Comparison of ENCODE assay signal across 9 mouse cellular contexts in the genomic region with DNA sequence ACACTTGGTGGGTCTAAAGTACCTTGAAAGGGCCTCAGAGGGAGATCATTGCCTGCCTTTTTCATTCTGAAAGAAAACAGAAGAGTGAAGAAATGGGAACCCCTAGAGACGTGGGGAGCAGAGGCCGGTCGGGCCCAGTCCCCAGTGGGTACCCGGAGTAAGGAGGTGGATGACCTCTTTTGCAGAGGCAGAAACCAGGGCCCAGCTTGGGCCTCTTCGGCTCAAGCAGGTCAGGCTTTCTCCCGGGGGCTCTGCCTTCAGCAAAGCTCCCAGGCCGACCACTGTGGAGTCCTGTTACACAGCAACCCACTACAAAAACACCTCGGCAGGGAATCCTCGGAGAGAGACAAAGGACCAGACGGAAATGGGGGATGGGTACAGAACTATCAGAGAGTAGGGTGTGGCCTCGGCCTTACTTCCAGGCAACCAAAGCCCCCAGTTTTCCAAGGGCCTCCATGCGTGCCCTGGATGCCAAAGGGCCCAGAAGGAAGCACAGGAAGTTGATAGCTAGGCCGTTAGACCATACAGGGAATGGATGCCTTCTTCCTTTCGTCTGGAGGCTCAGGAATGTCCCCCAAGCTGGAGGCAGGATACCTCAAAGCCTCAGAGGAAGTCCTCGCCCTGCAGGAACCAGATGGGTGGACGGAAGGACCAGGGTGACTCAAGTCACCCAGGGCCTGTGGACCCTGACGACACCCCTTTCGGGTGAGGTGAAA. TPM values are rescaled to one million over a fixed set of nuclear protein-coding genes. Genes with fewer than 3 reads are reported as not detected.
DNase-seq lines count a peak whose midpoint lies in the region; ATAC-seq and TF ChIP-seq lines count a peak whose summit lies in the region.
"Had no signal": no experiment of that assay in that cellular context is flagged by ENCODE, and none has a peak within 500 bp of the region (broad histone marks: within the 10 kb centered on the region; RNA-seq: fewer than 3 reads in every experiment).

No protein-coding gene starts in this region.

- no peaks in the 10 kb centered on the region for H3K9me3 ChIP-seq in forebrain, embryonic 14.5 days (replicated peaks; ENCODE audit: control insufficient read depth, low read length)
- H3K9me3 ChIP-seq in hindbrain, embryonic 16.5 days (ENCODE audit: control insufficient read depth, low read length), result no peaks in the 10 kb centered on the region
- H3K9me3 ChIP-seq in liver, embryonic 14.5 days (ENCODE audit: control insufficient read depth, low read length), result no peaks in the 10 kb centered on the region
- no peaks in the 10 kb centered on the region for H3K9me3 ChIP-seq in neural tube, embryonic 14.5 days (ENCODE audit: control insufficient read depth, low read length)

- peak; percentile 35 to 38 for DNase-seq in layer of hippocampus, postnatal 10 days (ENCODE audit: low spot score in 2 of 2)
- DNase-seq in layer of hippocampus, adult 11-12 months (ENCODE audit: low spot score), result no peak
- peak; percentile 81 for DNase-seq in forebrain, embryonic 14.5 days (ENCODE audit: low spot score)
- DNase-seq in liver, embryonic 14.5 days (ENCODE audit: low read depth in 3 of 3, low spot score in 3 of 3), result no peak
- no peak for DNase-seq in layer of hippocampus, adult 18-20 months (ENCODE audit: low spot score in 2 of 2)
- DNase-seq in right cerebral cortex, adult 18-20 months, result no peak

- peaks cover 20% of the 10 kb centered on the region for H3K36me3 ChIP-seq in forebrain, embryonic 14.5 days (ENCODE audit: control insufficient read depth, insufficient read depth, low read length)
- no peaks in the 10 kb centered on the region for H3K36me3 ChIP-seq in hindbrain, embryonic 16.5 days (ENCODE audit: control insufficient read depth, insufficient read depth, low read length)
- no peaks in the 10 kb centered on the region for H3K36me3 ChIP-seq in liver, embryonic 14.5 days (replicated peaks; ENCODE audit: control insufficient read depth, insufficient read depth, low read depth)
- no peaks in the 10 kb centered on the region; the same call in 1 of the 2 replicates for H3K36me3 ChIP-seq in neural tube, embryonic 14.5 days (ENCODE audit: control insufficient read depth, insufficient read depth, low read length)

- no peaks in the 10 kb centered on the region for H3K27me3 ChIP-seq in forebrain, embryonic 14.5 days (replicated peaks; ENCODE audit: control insufficient read depth, insufficient read depth, low read length)
- H3K27me3 ChIP-seq in hindbrain, embryonic 16.5 days (replicated peaks; ENCODE audit: control insufficient read depth, insufficient read depth, low read length), result no peaks in the 10 kb centered on the region
- H3K27me3 ChIP-seq in liver, embryonic 14.5 days (ENCODE audit: control insufficient read depth, insufficient read depth, low read length), result peaks cover 6% of the 10 kb centered on the region
- no peaks in the 10 kb centered on the region for H3K27me3 ChIP-seq in neural tube, embryonic 14.5 days (ENCODE audit: control insufficient read depth, insufficient read depth, low read length)
- H3K27me3 ChIP-seq: Patski had no signal

- peaks cover 45% of the 10 kb centered on the region for H3K4me1 ChIP-seq in forebrain, embryonic 14.5 days (ENCODE audit: control insufficient read depth, insufficient read depth, low read length)
- H3K4me1 ChIP-seq in hindbrain, embryonic 16.5 days (ENCODE audit: control insufficient read depth, insufficient read depth, low read depth, low read length), result peaks cover 50% of the 10 kb centered on the region
- peaks cover 0 to under 1% of the 10 kb centered on the region in 2 experiments; a peak in 1 of 4 replicates for H3K4me1 ChIP-seq in liver, embryonic 14.5 days (replicated peaks; ENCODE audit: control insufficient read depth in 2 of 2, insufficient read depth in 2 of 2, low read length in 1 of 2)
- peaks cover 36% of the 10 kb centered on the region for H3K4me1 ChIP-seq in neural tube, embryonic 14.5 days (ENCODE audit: control insufficient read depth, insufficient read depth, low read length)

- no peak for TF ChIP-seq EP300 in liver, embryonic 14.5 days (IDR thresholded peaks at IDR 0.05; ENCODE audit: low read depth)

- ATAC-seq in forebrain, embryonic 14.5 days, result peak; percentile 40
- ATAC-seq in hindbrain, embryonic 16.5 days, result peak; percentile 31; the same call in 1 of the 2 replicates
- no peak for ATAC-seq in liver, embryonic 14.5 days (ENCODE audit: insufficient read depth)
- ATAC-seq in neural tube, embryonic 14.5 days (ENCODE audit: low read depth), result peak; percentile 28; the same call in 1 of the 2 replicates

- H3K27ac ChIP-seq in forebrain, embryonic 14.5 days (ENCODE audit: low read depth, low read length), result peak overlapping the region; percentile 88
- peak overlapping the region; percentile 84 for H3K27ac ChIP-seq in hindbrain, embryonic 16.5 days (ENCODE audit: low read depth, low read length)
- no peak overlapping the region for H3K27ac ChIP-seq in liver, embryonic 14.5 days
- peak overlapping the region; percentile 79 for H3K27ac ChIP-seq in neural tube, embryonic 14.5 days (ENCODE audit: low read depth, low read length)

- 2% methylated on average over 18 of the region's 18 CpGs for WGBS in forebrain, embryonic 14.5 days
- 7% methylated on average over 18 of the region's 18 CpGs for WGBS in hindbrain, embryonic 16.5 days
- 18% methylated on average over 18 of the region's 18 CpGs for WGBS in liver, embryonic 14.5 days (ENCODE audit: insufficient replicate concordance)
- WGBS in neural tube, embryonic 14.5 days, result 2% methylated on average over 18 of the region's 18 CpGs

- H3K4me3 ChIP-seq in forebrain, embryonic 14.5 days (ENCODE audit: low read depth, low read length), result peak overlapping the region; percentile 40
- H3K4me3 ChIP-seq in hindbrain, embryonic 16.5 days (ENCODE audit: low read length), result peak overlapping the region; percentile 41
- peak overlapping the region; percentile 34 to 68 for H3K4me3 ChIP-seq in liver, embryonic 14.5 days (ENCODE audit: insufficient read depth in 1 of 2, low read depth in 2 of 2, low read length in 2 of 2)
- H3K4me3 ChIP-seq in neural tube, embryonic 14.5 days (ENCODE audit: low read depth, low read length), result peak overlapping the region; percentile 37

- H3K4me2 ChIP-seq in forebrain, embryonic 14.5 days (ENCODE audit: low read length), result peak overlapping the region; percentile 74
- H3K4me2 ChIP-seq in hindbrain, embryonic 16.5 days (ENCODE audit: low read length), result peak overlapping the region; percentile 65
- peak overlapping the region; percentile 43 for H3K4me2 ChIP-seq in liver, embryonic 14.5 days (ENCODE audit: low read depth)
- peak overlapping the region; percentile 61 for H3K4me2 ChIP-seq in neural tube, embryonic 14.5 days (ENCODE audit: low read depth, low read length)

- H3K9ac ChIP-seq in forebrain, embryonic 14.5 days (ENCODE audit: low read length), result peak overlapping the region; percentile 64
- H3K9ac ChIP-seq in hindbrain, embryonic 16.5 days (ENCODE audit: low read depth, low read length), result peak overlapping the region; percentile 59
- no peak overlapping the region for H3K9ac ChIP-seq in liver, embryonic 14.5 days (replicated peaks)
- H3K9ac ChIP-seq in neural tube, embryonic 14.5 days (replicated peaks; ENCODE audit: low read depth, low read length), result peak overlapping the region; percentile 68

- no peak for TF ChIP-seq CTCF in liver, embryonic 14.5 days (IDR thresholded peaks at IDR 0.05; ENCODE audit: low read depth)

RNA-seq across cellular contexts. Expression of a gene that starts 1.1 kb away (rescaled TPM):
- total RNA-seq in layer of hippocampus, postnatal 10 days (2021), result 10 to 100 TPM; 58.2 to 62.0 TPM
- 102 and 115 TPM in 2 replicates for polyA plus RNA-seq in forebrain, embryonic 14.5 days (2014; fragmentation: Nextera tagmentation; extraction: Ambion mirVana)
- polyA plus RNA-seq in hindbrain, embryonic 16.5 days (2015; fragmentation: Nextera tagmentation; extraction: Ambion mirVana), result 261 and 355 TPM in 2 replicates
- polyA plus RNA-seq in liver, embryonic 14.5 days (2012; rRNA removed), result 34.5 and 34.9 TPM in 2 replicates
- polyA plus RNA-seq in liver, embryonic 14.5 days (2014; fragmentation: Nextera tagmentation; extraction: Ambion mirVana), result 23.3 and 23.4 TPM in 2 replicates
- 38.7 and 139 TPM in 2 replicates for polyA plus RNA-seq in neural tube, embryonic 14.5 days (2014; fragmentation: Nextera tagmentation; extraction: Ambion mirVana)
- total RNA-seq in layer of hippocampus, adult 18-20 months (2021), result 10 to 100 TPM; 19.1 to 19.3 TPM

RNA-seq across cellular contexts. Expression of a gene that starts 29.3 kb away (rescaled TPM):
- 10 to 100 TPM; 31.4 to 37.4 TPM for total RNA-seq in layer of hippocampus, postnatal 10 days (2021)
- polyA plus RNA-seq in forebrain, embryonic 14.5 days (2014; fragmentation: Nextera tagmentation; extraction: Ambion mirVana), result 26.8 and 34.5 TPM in 2 replicates
- 36.9 and 43.8 TPM in 2 replicates for polyA plus RNA-seq in hindbrain, embryonic 16.5 days (2015; fragmentation: Nextera tagmentation; extraction: Ambion mirVana)
- 0.81 and 0.90 TPM in 2 replicates for polyA plus RNA-seq in liver, embryonic 14.5 days (2012; rRNA removed)
- 0.85 and 0.94 TPM in 2 replicates for polyA plus RNA-seq in liver, embryonic 14.5 days (2014; fragmentation: Nextera tagmentation; extraction: Ambion mirVana)
- 38.1 and 47.9 TPM in 2 replicates for polyA plus RNA-seq in neural tube, embryonic 14.5 days (2014; fragmentation: Nextera tagmentation; extraction: Ambion mirVana)
- 10 to 100 TPM; 18.8 to 24.5 TPM for total RNA-seq in layer of hippocampus, adult 18-20 months (2021)

Comparison
In these comparisons a context has a peak if more than half of its experiments do, and no peak if none do; other contexts are left out.
1. DNase-seq: peak in layer of hippocampus, postnatal 10 days (2 of 2) and forebrain, embryonic 14.5 days (single experiment); none in layer of hippocampus, adult 11-12 months (single experiment), liver, embryonic 14.5 days (0 of 3), layer of hippocampus, adult 18-20 months (0 of 2) and right cerebral cortex, adult 18-20 months (single experiment).
2. RNA of a gene that starts 29.3 kb away (polyA plus RNA-seq): 38.1 to 47.9 TPM in neural tube, embryonic 14.5 days, 36.9 to 43.8 TPM in hindbrain, embryonic 16.5 days and 26.8 to 34.5 TPM in forebrain, embryonic 14.5 days; 0.81 to 0.94 TPM in liver, embryonic 14.5 days; every median in the first group is over 10 times any median in the second.
3. Peak in every context shown above with its lines, with median percentiles within 50 percentile points of each other: H3K4me2 ChIP-seq and H3K4me3 ChIP-seq.